In the genomic region with DNA sequence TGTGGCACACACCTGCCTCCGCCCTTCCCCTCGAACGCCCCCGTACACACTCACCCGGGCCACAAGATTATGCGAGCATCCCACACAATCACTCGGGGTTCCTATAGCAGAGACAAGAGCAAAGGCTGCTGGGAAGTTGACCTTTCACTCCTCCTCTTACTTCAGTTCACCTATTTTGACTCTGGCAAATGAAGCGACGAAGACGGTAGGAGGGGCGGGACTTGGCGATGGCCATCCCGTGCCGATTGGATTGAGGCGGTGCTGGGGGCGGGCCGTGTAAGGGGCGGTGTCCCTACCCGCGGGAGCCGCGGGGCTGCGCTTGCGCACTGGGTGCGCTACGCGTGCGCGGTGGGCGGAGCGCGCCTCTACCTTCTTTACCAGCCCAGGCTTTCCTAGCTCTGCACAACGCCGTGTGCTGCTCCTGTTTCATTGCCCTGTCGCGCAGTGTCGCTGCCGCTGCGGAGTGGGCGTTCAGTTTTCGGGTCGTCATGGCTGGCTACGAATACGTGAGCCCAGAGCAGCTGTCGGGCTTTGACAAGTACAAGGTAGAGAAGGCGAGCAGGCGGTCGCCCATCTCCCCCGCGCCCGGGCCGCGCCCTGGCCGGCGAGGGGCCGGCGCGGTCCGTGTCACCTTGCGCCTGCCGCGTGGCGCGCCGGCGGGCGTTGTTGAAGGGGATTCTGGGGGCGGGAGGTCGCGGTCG, we compare ENCODE assay signal across 1 mouse cellular context.
TF ChIP-seq lines count a peak whose summit lies in the region.

A gene (plus strand): TSS at position 311 of the 701 bp plus-strand sequence.

TF ChIP-seq in MEL, 35 proteins besides CTCF, POLR2A, EP300 and RAD21 (continued from another document):
- TF ChIP-seq TBP (IDR thresholded peaks at IDR 0.05; ENCODE audit: low read depth, low read length) (peak; percentile 94), MYC (IDR thresholded peaks at IDR 0.05; ENCODE audit: low read depth, low read length) (peak; percentile 84), ETS1 (IDR thresholded peaks at IDR 0.05; ENCODE audit: low read depth, low read length) (no peak; the same call in 1 of the 2 replicates), ZKSCAN1 (IDR thresholded peaks at IDR 0.05; ENCODE audit: low read depth, low read length) (no peak), KAT2A (conservative IDR thresholded peaks at IDR 0.05; ENCODE audit: low read depth, low read length) (peak; percentile 64), POLR2AphosphoS2 (IDR thresholded peaks at IDR 0.05; ENCODE audit: low read length) (peak; percentile 97), ELF1 (IDR thresholded peaks at IDR 0.05; ENCODE audit: low read depth, low read length) (peak; percentile 61), NELFE (IDR thresholded peaks at IDR 0.05; ENCODE audit: low read depth, low read length) (peak; percentile 98), MAFK (IDR thresholded peaks at IDR 0.05; ENCODE audit: borderline replicate concordance, low read depth, low read length) (no peak), USF2 (IDR thresholded peaks at IDR 0.05; ENCODE audit: borderline replicate concordance in 1 of 2, insufficient read depth in 1 of 2, low read depth in 1 of 2, low read length in 2 of 2) (no peak), ZNF384 (IDR thresholded peaks at IDR 0.05; ENCODE audit: low read depth, low read length) (no peak), RCOR1 (IDR thresholded peaks at IDR 0.05; ENCODE audit: low read depth, low read length) (no peak; the same call in 1 of the 2 replicates), GABPA (IDR thresholded peaks at IDR 0.05; ENCODE audit: low read depth, low read length) (no peak)
